Mouse (Mus musculus) left cerebral cortex, postnatal 4 days (tissue): ENCODE results near the gene Hist2h3b. TPM values are rescaled to one million over a fixed set of nuclear protein-coding genes. Genes with fewer than 3 reads are reported as not detected.

ENCODE experiments used
- DNase-seq: peaks from one replicate; pipeline ENCODE4 v3.0.0-alpha.2; 2022
- intact Hi-C: fragments of 180-260 bp; cut with DNase I; formaldehyde crosslinking; loops from one replicate; pipeline ENCODE4 v1.15.1; 2025
- microRNA-seq: library from miRNA; unstranded; fragments of <30 nt; microRNA quantifications from one replicate; pipeline ENCODE4 v1.2.0, GENCODE M21; 2022
- total RNA-seq, 2 experiments: library from RNA; stranded (reverse); gene quantifications; 2 replicates each; pipeline ENCODE4 v1.2.3; 2021

The Hist2h3b gene
- total RNA-seq, 2 experiments from 2014 or later, result 250 to 268 TPM

GRCm38 (mm10) chr3:96292641-96293040 is 24.2 kb downstream of the Hist2h3b start:
- DNase-seq, result no peak
- intact Hi-C loops, result no loop called here

DNA sequence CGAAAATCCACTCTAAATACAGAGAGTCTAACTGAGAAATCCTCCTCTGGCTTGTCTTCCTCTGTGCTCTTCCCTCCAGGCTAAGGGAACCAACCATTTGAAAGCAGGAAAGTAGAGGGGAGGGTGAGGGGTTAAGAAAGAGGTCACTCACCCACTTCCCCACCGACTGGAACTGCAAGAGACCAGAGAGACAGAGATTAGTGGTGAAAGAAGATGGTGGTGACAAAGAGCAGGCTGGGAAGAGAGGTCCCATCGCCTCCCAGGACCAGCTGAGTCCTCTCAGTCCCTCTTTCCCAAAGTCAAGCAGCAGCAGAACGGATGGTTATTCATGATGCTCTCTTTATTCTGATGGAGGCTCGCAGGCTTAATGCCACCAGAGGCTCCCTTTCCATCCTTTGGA is 24.9 kb downstream of the Hist2h3b start:
- intact Hi-C loops, result no loop called here
- no peak for DNase-seq

DNA sequence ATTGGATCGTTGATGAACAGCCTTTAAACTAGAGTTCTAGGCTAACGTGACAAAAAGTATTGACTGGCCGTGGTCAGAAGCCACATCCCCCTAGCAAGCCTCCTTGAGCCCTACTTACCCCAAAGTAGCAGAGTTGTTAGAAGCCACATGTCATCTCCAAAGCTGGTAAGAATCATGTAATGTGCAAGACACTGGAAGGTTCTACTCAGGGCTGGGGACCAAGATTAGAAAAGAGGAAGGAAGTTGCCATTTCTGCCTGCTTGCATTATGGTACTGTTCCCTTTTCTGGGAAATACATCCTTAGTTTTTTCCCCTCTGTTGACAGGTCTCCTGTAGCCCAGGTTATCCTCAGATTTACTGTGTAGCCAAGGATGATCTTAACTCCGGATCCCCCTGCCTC is 25.3 kb downstream of the Hist2h3b start, which contains the start of gene Fcgr1:
Gene Fcgr1, minus strand, starts transcription at position 183 of the 400 bp plus-strand sequence.
- intact Hi-C loops, result no loop called here
- no peak for DNase-seq

GRCm38 (mm10) chr3:96298360-96298759 is 29.9 kb downstream of the Hist2h3b start:
- intact Hi-C loops, result no loop called here
- DNase-seq, result no peak

DNA sequence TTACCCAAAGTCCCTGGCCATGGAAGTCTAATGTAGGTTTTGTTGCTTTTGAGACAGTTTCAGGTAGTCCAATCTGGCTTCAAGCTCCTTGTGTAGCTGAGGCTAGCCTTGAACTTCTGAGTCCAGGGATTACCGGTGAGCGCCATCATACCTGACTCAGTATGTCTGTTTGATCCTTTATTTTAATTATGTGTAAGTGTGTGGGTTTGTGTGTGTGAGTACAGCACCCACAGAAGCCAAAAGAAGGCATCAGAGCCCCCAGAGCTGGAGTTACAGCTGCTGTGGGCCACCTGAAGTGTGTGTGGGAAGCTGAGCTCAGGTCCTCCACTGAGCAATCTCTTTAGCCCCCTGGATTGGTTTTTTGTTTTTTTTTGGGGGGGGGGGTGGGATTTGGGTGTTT is 31.1 kb downstream of the Hist2h3b start:
- intact Hi-C loops, result no loop called here
- no peak for DNase-seq

GRCm38 (mm10) chr3:96300706-96301529 is 32.5 kb downstream of the Hist2h3b start:
- intact Hi-C loops, result no loop called here
- no peak for DNase-seq

GRCm38 (mm10) chr3:96302076-96302475 is 33.6 kb downstream of the Hist2h3b start:
- no peak for DNase-seq
- intact Hi-C loops, result no loop called here

DNA sequence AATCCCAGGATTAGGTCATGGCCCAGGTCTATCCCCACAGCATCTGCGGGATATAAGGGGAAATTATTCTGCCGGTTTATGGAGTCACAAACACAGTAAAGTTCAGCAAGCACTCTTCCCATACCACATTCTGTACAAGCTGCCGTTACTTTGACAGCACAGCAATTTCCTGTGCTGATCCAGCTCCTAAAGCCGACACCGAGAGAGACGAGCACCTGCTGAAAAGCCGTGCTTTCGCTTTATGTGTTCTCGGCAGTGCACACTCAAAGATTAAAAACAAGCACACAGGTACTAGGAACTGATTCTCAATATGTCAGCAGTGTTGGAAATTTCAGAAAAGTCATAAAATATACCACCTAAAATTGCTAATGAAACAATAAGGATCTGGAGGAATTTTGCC is 38.1 kb downstream of the Hist2h3b start:
- intact Hi-C loops, result no loop called here
- DNase-seq, result no peak

DNA sequence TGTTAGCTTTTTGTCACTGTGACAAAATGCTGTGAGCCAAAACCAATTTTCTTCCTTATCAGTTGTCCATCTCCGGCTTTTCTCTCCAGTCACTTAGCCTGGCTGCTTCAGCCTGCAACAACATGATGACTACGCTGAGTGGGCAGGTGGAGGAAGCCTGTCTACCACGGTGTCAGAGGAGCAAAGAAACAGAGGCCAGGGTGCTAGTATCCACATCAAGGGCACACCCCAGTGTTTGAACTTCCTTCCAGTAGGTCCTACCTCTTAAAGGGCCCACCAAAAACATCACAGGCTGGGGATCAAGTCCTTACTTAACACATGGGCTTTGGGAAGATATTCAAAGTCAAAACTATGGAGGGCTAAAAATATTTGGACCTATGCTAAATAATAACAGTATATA is 41.0 kb downstream of the Hist2h3b start:
- DNase-seq, result no peak
- intact Hi-C loops, result no loop called here

GRCm38 (mm10) chr3:96312341-96313098 is 44.1 kb downstream of the Hist2h3b start:
- intact Hi-C loops, result no loop called here
- no peak for DNase-seq

Small RNA genes within 50 kb of the gene (microRNA-seq; reads per million reads assigned to microRNA genes)
- gene Gm44492, result not detected
- not detected for gene Gm47311
- gene Gm47313, result not detected

Other genes with a start within 250 kb of the Hist2h3b start
- 10 to 100 TPM; 53.6 to 54.1 TPM for gene Vps45, start 210.2 kb upstream of the Hist2h3b start, total RNA-seq
- 10 to 100 TPM; 17.6 to 17.9 TPM for gene Otud7b, start 164.1 kb upstream of the Hist2h3b start, total RNA-seq
- gene Mtmr11, start 106.7 kb upstream of the Hist2h3b start, total RNA-seq, result 1 to 10 TPM; 6.4 to 7.0 TPM
- 10 to 100 TPM; 62.0 to 63.6 TPM for gene Sf3b4, start 96.3 kb upstream of the Hist2h3b start, total RNA-seq
- 100 to 1,000 TPM; 241 to 264 TPM for gene Sv2a, start 87.5 kb upstream of the Hist2h3b start, total RNA-seq
- 10 to 100 TPM; 18.7 to 24.7 TPM for gene Bola1, start 48.9 kb upstream of the Hist2h3b start, total RNA-seq
- gene Hist2h2ab, start 48.8 kb upstream of the Hist2h3b start, total RNA-seq, result 10 to 100 TPM; 21.6 to 26.0 TPM
- 10 to 100 TPM; 70.9 to 71.7 TPM for gene Hist2h2ac, start 47.8 kb upstream of the Hist2h3b start, total RNA-seq
- 1 to 10 TPM; 4.6 to 5.2 TPM for gene Hist2h2be, start 47.5 kb upstream of the Hist2h3b start, total RNA-seq
- gene Hist2h3c2, start 29.5 kb upstream of the Hist2h3b start, total RNA-seq, result 10 to 100 TPM; 26.7 to 36.2 TPM
- 100 to 1,000 TPM; 517 to 538 TPM for gene Hist2h2aa2, start 28.4 kb upstream of the Hist2h3b start, total RNA-seq
- 10 to 100 TPM in 1 of 2 experiments, 1 to 10 TPM in 1; 9.5 to 10.0 TPM for gene Hist2h2aa1, start 23.2 kb upstream of the Hist2h3b start, total RNA-seq
- under 1 TPM in 1 of 2 experiments, not detected in 1; 0.90 TPM for gene Hist2h3c1, start 22.0 kb upstream of the Hist2h3b start, total RNA-seq
- gene Hist2h4, start 5.3 kb upstream of the Hist2h3b start, total RNA-seq, result 10 to 100 TPM; 53.4 to 58.8 TPM
- 100 to 1,000 TPM; 306 to 312 TPM for gene Hist2h2bb, start 1.1 kb downstream of the Hist2h3b start, total RNA-seq
- 1 to 10 TPM in 1 of 2 experiments, under 1 TPM in 1; 0.52 to 1.2 TPM for gene Fcgr1, start 25.3 kb downstream of the Hist2h3b start, total RNA-seq
- gene BC107364, start 183.7 kb downstream of the Hist2h3b start, total RNA-seq, result not detected